Mouse (Mus musculus) brain, embryonic 18.5 days (tissue): ENCODE data around the gene Zfp689.
"Not testable (repeated sequence)": the region's sequence is repeated elsewhere in the genome, so short reads cannot be mapped to it uniquely, and the experiment has no call there.

Experiments used
- DNase-seq: peaks from one replicate; pipeline ENCODE4 v3.0.0-alpha.2; 2012; ENCODE audit warnings: low read depth, low spot score

The Zfp689 gene

DNA sequence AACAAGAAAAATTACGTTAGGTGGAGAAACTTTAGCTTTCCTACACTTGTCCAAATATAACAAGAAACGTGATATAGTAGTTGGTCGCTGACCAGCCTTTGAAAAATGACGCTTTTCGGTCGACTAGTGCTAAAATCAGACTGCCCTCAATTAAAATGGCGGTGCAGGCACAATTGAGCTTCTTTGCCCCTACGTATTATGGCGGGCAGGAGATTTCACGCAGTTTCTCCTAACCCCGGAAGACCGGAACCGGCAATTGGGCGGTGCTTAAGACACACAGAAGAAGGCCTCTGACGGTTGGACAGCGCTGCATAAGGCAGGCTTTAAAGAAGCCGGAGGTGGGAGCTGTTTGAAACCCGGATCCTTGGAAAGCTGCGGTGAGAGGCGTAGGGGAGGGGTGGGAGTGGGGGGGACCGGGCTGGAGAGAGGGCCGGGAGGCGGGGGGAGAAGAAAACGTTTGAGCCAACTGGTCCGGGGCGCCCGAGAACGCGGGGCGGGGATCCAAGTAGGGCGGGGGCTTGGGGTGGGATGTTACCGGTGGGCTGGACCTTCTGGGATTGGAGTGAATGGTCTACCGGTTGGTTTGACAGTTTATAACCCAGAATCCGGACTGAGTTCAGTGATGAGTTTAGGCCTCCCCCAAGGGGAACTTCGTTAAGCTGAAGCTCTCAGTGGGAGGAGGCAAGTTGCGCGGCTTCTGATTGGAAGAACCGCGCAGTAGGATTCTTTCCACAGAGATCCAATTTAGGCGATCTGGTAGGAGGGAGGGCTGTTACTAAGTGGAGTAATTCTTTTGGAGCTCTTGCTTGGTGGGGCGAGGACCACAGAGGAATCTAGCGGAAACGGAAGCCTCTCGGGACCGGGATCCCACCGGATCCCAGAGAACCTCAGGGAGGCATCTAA, 22.0 kb upstream of the Zfp689 start:
- DNase-seq = peak; percentile 99

DNA sequence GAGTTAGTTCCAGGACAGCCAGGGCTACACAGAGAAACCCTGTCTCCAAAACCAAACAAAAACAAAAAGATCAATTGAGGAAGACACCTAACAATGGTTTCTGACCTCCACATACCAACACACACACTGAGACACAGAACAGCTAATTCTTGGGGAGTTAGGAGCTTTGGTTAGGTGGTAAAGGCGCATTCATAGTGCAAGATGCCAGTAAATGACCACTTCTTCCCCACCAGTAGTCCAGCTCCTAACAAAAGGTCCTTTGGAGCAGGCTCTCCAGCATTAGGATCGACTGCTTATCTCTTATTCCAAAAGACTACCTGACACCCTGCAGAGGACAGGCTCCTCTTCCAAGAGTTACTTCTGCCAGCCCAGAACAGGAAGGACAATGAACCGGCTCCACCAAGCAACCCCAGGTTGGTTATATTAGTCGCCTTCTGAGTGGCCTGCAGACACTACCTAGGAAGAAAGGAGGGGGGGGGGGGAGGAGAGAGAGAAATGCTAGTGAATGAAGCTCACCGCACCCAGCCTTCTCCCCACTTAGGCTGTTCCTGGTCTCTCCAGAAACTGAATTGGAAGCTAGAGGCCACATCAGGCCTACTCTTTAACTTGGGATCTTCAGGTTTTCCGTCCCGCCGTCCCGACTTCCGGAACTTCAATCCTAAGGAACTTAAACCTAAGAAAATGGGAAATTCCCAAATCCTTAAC, 21.2 kb upstream of the Zfp689 start:
- no peak for DNase-seq

DNA sequence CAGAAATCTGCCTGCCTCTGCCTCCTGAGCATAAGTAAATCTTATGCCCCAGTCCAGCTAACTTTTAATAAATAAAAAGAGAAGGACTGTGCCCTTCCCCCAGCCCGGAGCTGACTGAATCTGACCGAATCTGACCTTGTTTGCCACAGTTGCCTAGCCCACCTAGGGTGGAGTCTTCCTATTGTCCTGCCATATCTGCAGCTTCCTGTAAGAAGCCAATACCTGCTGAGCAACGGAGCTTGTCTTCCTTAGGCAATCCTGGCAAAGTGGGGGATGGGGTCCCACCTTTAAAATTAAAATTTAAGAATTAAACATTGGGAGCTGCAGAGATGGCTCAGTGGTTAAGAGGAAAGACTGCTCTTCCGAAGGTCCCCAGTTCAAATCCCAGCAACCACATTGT, 17.6 kb upstream of the Zfp689 start:
- DNase-seq = no peak

DNA sequence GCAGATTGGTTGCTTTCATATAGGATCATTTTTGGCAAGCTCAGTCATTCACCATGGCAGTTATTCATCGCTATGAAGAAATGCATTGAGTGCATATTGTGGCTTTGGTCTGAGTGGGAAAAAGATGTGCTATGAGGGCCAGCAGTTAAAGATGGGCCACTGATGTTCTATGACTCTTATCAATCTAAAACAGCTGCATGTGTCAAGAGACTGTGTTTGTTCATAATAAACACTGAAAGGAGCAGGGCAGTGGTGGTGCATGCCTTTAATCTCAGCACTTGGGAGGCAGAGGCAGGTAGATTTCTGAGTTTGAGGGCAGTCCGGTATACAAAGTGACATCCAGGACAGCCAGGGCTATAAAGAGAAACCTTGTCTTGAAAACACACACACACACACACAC, 16.7 kb upstream of the Zfp689 start:
- not testable (repeated sequence) for DNase-seq

DNA sequence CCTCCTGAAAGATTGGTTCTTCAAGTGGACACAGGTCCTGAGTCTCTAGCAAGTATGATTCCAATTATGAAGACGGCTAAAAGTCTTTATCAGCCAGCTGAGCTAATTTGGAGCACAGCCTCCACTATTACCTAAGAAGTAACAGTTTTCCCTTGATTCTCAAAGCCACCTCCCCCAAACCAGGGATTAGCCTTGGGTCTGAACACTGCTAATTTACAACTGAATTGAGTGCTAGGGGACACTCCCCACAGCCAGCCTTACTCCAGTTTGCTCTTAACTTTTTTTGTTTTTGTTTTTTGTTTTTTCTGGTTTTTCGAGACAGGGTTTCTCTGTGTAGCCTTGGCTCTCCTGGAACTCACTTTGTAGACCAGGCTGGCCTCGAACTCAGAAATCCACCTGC, 16.2 kb upstream of the Zfp689 start:
- no peak for DNase-seq

DNA sequence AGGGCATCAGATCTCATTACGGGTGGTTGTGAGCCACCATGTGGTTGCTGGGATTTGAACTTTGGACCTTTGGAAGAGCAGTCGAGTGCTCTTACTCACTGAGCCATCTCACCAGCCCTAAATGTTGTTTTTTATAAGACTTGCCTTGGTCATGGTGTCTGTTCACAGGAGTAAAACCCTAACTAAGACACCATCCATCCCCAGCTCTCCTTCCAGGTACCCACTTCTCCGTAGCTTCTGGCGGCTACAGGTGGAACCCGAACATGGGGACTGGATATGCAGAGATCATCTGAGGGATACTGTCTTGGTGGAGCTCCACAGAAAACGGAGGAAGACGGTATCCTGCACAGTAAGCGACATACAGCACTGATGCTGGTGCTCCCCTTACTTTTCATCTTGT, 10.4 kb upstream of the Zfp689 start, which contains the start of gene Prr14:
TSS of gene Prr14 (plus strand) at position 301 of the 400 bp plus-strand sequence.
- not testable (repeated sequence) for DNase-seq

DNA sequence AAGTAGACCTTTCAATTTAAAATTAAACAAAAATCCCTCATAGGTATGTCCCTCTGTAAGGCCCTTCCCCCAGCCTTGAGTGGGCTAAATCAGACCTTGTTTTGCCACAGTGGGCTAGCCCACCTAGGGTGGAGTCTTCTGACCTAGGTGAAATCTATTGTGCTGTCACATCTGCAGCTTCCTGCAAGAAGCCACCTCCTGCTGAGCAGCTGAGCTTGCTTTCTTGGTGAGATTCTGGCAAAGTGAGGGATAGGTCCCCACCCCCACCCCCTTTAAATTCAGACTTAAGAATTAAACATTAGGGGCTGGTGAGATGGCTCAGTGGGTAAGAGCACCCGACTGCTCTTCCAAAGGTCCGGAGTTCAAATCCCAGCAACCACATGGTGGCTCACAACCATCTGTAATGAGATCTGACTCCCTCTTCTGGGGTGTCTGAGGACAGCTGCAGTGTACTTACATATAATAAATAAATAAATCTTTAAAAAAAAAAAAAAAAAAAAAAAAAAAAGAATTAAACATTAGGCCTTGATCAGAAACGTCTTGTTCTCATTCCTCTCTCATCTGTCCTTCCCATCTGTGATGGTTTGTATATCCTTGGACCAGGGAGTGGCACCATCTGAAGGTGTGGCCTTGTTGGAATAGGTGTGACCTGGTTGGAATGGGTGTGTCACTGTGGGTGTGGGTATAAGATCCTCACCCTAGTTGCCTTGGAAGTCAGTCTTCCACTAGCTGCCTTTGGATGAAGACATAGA, 9.6 kb upstream of the Zfp689 start:
- DNase-seq = not testable (repeated sequence)

DNA sequence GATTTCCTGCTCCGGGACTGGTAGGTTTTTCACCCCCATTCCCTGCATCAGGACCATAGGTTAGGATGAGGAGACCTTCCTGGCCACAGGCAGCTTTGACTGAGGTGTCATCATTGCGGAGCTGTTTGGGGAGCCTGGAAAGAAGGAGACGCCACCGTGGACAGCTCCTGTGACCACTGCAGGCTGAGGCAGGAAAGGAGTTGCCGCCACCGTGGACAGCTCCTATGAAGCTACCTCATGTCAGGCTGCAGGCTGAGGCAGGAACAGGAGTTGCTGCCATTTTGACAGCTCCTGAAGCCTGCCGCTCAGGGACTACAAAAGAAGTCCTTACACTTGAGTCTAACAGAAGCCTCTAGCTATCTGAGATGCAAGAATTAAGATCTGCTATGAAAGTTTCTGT, 5.9 kb upstream of the Zfp689 start:
- DNase-seq = no peak

DNA sequence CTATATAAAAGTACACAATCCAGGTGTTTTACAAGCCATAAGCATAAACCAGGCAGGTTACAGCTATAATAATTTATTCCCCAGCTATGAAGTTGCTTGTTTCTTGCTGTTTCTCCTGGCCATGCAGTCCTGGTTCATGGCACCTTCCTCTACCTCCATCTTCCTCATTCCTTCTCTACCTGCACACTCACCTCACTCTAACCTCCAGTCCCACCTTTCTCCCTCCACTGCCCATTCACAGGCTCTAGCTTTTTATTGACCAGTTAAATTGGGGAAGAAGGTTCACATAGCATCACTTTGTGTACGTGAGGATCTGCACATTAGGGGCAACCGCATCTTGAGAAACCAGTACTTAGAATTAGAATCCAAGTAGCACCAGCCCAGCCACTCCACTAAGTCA, 4.1 kb upstream of the Zfp689 start:
- no peak for DNase-seq

DNA sequence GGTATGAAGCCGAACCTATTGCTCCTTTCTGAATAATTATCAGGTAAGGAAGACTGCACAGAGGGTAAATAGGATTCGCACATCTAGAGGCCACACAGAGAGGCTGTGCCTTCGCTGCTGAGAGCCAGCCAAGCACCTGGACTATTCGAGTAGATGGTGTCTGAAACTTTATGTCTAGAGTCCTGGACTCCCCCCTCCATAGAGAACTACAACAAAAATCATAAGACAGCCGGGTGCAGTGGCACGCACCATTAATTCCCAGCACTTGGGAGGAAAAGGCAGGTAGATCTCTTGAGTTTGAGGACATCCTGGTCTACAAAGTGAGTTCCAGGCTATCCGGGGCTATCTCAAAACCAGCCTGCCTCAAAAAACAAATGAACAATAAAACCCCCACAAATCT, 1.0 kb upstream of the Zfp689 start:
- DNase-seq = no peak

DNA sequence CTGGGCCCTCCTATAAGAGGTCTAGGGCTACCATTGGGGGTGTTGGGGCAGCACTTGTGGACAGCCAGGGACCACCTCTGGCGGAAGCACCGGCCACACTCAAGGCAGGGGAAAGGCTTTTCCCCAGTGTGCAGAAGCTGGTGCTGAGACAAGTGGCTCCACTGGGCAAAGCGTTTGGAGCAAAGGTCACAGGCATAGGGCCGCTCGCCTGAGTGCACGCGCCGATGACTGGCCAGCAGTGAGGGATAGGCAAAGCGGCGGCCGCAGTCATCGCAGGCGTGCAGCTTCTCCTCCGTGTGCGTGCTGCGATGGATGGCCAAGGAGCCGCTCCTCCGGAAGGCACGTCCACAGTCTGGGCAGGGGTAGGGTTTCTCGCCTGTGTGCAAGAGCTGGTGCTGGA, 5.0 kb downstream of the Zfp689 start:
- no peak for DNase-seq

DNA sequence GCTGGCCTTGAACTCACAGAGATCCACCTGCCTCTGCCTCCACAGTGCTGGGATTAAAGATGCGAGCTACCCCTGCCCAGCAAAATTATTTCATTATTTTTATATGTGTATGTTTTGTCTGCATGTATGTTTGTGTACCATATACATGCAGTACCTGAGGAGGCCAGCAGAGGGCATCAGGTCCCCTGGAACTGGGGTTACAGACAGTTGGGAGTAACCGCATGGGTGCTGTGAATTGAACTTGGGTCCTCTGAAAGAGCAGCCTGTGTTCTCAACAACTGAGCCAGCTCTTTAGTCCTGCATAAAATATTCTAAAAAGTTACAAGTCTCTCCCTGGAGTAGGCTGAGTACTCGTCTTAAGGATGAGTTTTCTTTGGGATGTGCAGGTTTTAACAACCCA, 11.2 kb downstream of the Zfp689 start:
- DNase-seq = no peak

DNA sequence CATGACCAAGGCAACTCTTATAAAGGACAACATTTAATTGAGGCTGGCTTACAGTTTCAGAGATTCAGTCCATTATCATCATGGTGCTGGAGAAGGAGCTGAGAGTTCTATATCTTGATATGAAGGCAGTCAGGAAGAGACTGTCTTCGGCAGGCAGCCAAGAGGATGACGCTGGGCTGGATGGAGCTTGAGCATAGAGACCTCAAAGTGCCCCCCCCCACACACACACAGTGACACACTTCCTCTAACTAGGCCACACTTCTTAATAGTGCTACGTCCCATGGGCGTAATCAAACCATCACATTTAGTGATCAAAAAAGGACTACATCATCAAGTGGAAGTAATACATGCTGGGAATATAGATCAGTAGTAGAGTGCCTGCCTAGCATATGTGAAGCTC, 13.8 kb downstream of the Zfp689 start:
- DNase-seq = no peak

DNA sequence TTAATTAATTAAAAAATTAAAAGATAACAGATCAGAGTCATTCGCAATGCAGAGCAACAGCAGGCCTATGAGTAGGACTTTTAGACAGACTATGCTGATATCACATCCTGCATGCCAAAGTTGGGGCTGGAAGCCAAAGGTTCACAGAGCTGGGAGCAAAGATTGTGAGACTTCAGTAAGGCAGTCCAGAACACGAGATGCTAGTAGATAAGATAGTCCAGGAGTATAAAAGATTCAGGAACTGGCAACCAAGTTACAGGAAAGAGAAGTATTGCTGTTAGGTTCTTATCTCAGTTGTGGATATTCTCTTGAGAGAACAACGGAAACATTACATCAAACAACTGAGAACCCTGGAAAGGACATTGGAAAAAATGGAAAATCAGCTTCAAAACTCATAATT, 22.6 kb downstream of the Zfp689 start:
- no peak for DNase-seq

DNA sequence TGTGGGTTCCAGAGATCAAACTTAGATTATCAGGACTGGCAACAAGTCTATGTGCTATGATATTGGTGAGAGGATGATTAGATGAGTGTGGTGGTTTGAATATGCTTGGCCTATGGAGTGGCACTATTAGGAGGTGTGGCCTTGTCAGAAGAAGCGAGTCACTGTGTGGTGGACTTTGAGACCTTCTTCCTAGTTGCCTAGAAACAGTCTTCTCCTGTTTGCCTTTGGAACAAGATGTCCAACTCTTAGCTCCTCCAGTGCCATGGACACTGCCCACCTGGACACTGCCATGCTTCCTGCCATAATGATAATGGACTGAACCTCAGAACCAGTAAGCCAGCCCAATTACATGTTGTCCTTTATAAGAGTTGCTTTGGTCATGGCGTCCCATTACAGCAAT, 23.0 kb downstream of the Zfp689 start:
- DNase-seq = no peak

DNA sequence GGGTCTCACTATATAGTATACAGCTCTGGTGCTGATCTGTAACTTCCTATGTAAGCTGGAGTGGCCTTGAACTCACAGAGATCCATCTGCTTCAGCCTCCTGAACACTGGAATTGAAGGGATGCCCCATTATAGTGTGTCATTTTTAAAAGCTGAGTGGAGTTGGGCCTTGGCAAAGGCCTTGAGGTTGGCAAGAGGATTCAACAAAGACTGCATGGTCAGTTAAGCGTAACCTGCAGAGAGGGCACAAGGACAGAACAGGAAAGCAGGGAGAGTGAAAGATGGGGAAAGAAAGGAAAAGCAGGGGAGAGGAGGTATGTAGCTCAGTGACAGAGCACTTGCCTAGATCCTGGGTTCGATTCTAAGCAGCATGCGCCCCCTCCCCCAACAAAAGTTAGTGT, 23.7 kb downstream of the Zfp689 start:
- no peak for DNase-seq

DNA sequence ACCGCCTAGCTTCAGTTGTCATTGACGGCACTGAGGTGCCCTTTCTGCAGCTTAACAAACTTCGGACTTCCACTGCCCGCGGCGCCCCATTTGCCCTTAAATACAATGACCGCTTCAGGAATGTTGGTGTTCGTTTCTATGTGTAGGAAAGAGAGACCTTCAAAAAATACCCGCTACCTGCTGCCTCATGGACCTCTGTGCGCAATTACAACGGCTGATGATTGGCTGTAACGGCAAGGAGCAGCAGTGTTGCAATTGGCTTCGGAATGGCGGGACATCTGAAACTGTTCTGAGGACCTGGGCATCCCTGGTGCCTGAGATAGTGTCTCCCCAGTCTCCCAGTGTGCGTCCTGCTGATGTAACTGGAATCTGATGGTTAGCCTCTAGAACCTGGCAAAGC, 26.7 kb downstream of the Zfp689 start:
- DNase-seq = no peak

DNA sequence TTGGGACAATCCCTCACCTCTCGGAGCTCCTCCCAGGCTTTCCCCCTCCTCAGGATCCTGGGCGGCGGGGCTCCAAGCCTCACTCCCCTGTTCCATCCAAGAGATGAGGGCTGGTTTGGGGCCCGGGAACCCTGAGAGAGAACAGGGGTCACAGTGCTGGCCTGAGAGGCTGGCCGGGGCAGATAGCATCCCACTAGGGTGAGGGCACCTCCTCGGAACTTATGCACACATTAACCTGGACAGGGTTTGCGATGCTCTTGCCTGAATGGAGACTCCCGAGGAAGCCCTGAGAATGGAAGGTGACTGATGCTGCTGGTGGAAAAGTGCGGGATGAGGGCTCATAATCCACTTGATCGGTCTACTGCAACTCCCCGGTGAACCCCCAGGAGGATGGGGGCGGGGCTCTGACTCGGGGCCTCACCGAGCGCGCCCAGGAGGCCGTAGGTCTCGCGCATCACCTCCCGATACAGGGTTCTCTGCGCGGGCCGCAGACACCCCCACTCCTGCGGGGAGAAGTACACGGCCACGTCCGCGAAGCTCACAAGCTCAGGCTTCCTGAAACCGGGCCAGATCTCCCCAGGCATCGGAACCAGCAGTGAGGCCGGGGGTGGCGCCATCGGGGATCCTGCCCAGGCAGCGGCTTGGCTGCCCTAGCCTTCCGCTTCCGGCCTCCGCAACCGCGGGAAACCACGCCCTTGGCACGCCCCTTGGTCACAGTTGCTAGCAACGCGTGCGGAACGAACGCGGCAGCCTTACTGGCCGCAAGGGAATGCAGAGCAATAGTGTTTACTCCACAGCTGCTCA, 27.4 kb downstream of the Zfp689 start, which contains the start of gene Zfp688:
TSS of gene Zfp688 (minus strand) at position 681 of the 804 bp plus-strand sequence.
- DNase-seq = peak; percentile 56

DNA sequence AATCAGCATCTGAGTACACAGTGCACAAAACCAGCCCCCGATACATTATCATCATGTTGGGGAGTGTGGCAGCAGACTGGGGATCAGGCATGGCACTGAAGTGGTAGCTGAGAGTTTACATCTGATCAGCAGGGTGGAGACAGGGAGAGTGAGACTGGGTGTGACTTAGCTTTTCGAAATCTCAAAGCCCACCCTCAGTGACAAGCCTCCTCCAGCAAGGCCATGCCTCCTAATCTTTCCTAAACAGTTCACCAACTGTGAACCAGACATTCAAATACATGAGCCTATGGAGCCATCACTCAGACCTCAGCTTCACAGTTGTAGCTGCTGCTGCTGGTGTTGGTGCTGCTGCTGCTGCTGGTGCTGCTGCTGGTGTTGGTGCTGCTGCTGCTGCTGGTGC, 37.5 kb downstream of the Zfp689 start:
- DNase-seq = no peak

DNA sequence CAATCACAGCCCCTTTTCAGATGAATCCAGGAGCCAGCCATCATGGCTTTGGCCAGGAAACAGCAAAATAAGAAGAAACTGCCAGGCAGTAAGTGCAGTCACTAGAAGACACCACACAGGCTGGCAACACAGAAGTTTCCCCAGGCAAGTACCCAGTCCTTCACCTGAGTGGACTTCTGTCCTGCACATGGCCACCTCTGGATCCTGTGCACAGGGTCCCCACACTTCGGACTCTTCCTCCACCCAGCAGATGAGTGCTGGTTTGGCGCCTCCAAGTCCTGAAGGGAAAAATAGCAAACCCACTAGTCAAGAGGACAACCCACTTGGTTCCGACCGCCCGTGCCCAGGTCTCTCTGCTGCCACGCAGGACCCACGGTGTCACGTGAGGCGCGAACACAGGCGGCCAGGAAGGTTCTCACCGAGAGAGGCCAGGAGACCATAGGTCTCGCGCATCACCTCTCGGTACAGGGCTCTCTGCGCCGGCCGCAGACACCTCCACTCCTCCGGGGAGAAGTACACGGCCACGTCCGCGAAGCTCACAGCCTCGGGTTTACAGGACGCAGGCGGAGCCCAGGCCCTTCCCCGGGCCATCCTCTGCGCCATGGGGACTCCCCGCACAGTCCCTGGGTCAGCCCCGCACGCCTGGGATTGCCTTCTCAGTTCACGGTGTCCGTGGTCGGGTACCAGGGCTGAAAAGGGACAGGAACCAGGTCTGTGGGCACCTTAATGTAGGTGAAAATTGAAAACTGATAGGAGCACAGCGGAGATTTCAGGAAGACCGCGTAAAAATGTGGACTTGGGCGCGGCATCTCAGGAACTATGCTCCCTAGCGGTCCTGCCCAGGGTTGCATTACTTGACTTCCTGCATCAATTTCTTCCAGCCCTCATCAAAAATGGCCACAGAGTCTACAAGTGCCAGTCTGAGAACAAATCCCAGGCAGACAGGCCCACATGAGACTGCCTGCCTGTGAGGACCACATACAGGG, 42.7 kb downstream of the Zfp689 start, which contains the start of gene Zfp764:
TSS of gene Zfp764 (minus strand) at position 821 of the 986 bp plus-strand sequence.
- peak; percentile 60 for DNase-seq
